Mouse (Mus musculus) spleen, adult 10 weeks (tissue): Measurements from ENCODE around the gene Cyp2c40. TPM values are rescaled to one million over a fixed set of nuclear protein-coding genes. Genes with fewer than 3 reads are reported as not detected.

ENCODE experiments used
- polyA plus RNA-seq: library from polyadenylated mRNA; stranded (reverse); fragments of 350-450 nt; fragmentation: Illumina TruSeq; extraction: RNeasy Lipid Tissue Mini Kit (QIAGEN cat#74804); gene quantifications from one replicate; pipeline ENCODE4 v1.2.3, GENCODE M21; 2015; ENCODE audit warnings: low replicate concordance; ENCODE audit not compliant: insufficient read depth

Cyp2c40 gene
- polyA plus RNA-seq, result not detected

GRCm38 (mm10) chr19:39812714-39813113 is at the start of gene Cyp2c40:
Cyp2c40 (minus strand) TSS chr19:39812814.

GRCm38 (mm10) chr19:39740920-39741319 is 71.7 kb downstream of the Cyp2c40 start, which contains the start of gene Cyp2c68:
Cyp2c68 (minus strand) TSS chr19:39741054.

Other genes starting within 250 kb of the Cyp2c40 start
- gene Cyp2c67, start 163.8 kb downstream of the Cyp2c40 start, polyA plus RNA-seq, result not detected
- gene Cyp2c68, start 71.8 kb downstream of the Cyp2c40 start, polyA plus RNA-seq, result not detected
- gene Cyp2c69, start 74.0 kb upstream of the Cyp2c40 start, polyA plus RNA-seq, result not detected
- not detected for gene Cyp2c37, start 179.6 kb upstream of the Cyp2c40 start, polyA plus RNA-seq